Mouse (Mus musculus) lung, adult 2 months (tissue): ENCODE measurements around the gene Tor1a.
A peak's percentile ranks its signal among the peaks of the same experiment; 100 is the strongest.

Experiments
- CTCF ChIP-seq: fragments of 200-500 bp; IDR thresholded peaks from 2 replicates; pipeline ENCODE4 v1.5.1; 2011; ENCODE audit warnings: mild to moderate bottlenecking, low read length, control low read depth; ENCODE audit not compliant: insufficient read depth
- POLR2A ChIP-seq: fragments of 200-500 bp; IDR thresholded peaks from 2 replicates; pipeline ENCODE4 v1.6.1; 2011; ENCODE audit warnings: low read depth, mild to moderate bottlenecking, control low read depth, low read length, borderline replicate concordance; ENCODE audit errors: extremely low read depth

DNA sequence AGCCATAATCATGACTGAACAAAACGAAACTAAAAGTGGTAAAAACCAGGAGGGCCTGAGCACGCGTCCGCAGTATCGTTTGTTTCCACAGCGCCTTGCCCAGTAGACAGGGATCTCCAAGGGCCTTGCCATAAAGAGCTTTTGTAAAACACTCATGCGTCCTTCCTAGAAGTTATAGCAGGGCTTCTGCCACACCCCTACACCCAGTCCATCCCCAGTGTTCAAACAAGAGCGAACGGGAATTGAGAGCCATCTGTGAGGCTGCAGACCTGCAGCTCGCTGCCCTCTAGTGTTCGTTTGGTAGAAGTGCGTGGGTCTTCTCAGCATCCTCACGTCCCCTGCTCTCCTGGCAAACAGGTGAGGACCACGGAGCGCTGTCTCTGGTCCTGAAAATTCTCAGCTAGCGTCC lies 25.1 kb downstream of the Tor1a start:
- peak; percentile 97 for TF ChIP-seq CTCF
- TF ChIP-seq POLR2A: peak; percentile 47; the same call in 1 of the 2 replicates
